Mouse (Mus musculus): ENCODE results near the gene Sufu.

DNA sequence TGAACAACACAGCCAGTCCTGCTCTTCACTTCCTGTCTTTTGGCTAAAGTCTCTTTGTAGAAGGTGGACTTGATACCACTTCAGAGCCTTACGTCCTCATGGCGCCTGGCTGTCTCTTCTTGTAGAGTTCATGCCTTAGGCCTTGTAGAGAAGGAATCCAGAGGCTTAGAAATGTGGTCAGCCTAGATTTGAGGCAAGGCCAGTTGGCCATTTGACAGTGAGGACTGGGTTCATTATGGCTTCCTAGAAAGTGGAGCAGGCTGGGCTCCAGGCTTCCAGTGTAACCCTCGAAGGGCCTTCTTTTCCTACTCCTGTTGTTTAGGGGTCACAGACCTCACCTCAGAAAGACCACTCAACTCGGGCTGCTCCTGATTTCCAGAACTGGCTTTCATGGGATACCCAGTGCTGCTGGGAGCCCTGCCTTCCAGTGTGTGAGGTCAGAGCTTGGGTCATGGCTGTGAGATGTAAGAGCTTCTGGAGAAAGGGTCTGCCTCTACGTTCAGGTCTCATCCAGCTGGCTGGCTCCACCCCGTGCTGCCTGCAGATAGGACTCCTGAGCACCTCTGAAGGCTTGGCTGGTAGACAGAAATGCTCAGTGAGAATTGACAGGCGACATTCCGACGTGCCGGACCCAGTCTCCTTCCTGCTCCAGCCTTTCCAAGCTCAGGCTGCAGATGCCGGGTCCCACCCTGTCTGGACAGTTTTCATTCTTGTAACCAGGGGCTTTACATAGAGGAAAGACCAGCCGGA lies 15.5 kb downstream of the Sufu start:
- TF ChIP-seq CTCF (IDR thresholded peaks at IDR 0.05 in 2 of 3, conservative IDR thresholded peaks at IDR 0.05 in 1 of 3; ENCODE audit: control insufficient read depth in 1 of 3, insufficient read depth in 1 of 3, low read depth in 2 of 3, low read length in 3 of 3, poor library complexity in 1 of 3, severe bottlenecking in 1 of 3), result no peak
- TF ChIP-seq USF1 (IDR thresholded peaks at IDR 0.05; ENCODE audit: low read depth, low read length), result no peak
- no peak for TF ChIP-seq GATA1 (IDR thresholded peaks at IDR 0.05; ENCODE audit: low read depth, low read length)
- no peak for TF ChIP-seq MAZ (IDR thresholded peaks at IDR 0.05; ENCODE audit: low read depth, low read length)
- TF ChIP-seq EP300 (IDR thresholded peaks at IDR 0.05; ENCODE audit: low read depth in 1 of 2, low read length in 2 of 2), result no peak
- no peak for TF ChIP-seq ETS1 (IDR thresholded peaks at IDR 0.05; ENCODE audit: low read depth, low read length)
- no peak for TF ChIP-seq POLR2A (IDR thresholded peaks at IDR 0.05; ENCODE audit: control insufficient read depth in 1 of 2, insufficient read depth in 1 of 2, low read depth in 1 of 2, low read length in 2 of 2, poor library complexity in 1 of 2)
- no peak for TF ChIP-seq POLR2AphosphoS2 (IDR thresholded peaks at IDR 0.05; ENCODE audit: low read length)
- no peak for TF ChIP-seq ZNF384 (IDR thresholded peaks at IDR 0.05; ENCODE audit: low read depth, low read length)
- no peak for TF ChIP-seq MAX (IDR thresholded peaks at IDR 0.05; ENCODE audit: low read length)
- TF ChIP-seq NRF1 (IDR thresholded peaks at IDR 0.05; ENCODE audit: insufficient read depth, low read depth, low read length, poor library complexity, severe bottlenecking), result no peak
- no peak for TF ChIP-seq BHLHE40 (IDR thresholded peaks at IDR 0.05; ENCODE audit: borderline replicate concordance, low read depth, low read length)
- no peak for TF ChIP-seq MXI1 (IDR thresholded peaks at IDR 0.05; ENCODE audit: low read depth, low read length)
- no peak for TF ChIP-seq MYB (IDR thresholded peaks at IDR 0.05; ENCODE audit: low read depth, low read length)
